Mouse (Mus musculus) ovary, adult 18-20 months (tissue): Measurements from ENCODE around the gene Hmgn1.
"Not testable (repeated sequence)": the region's sequence is repeated elsewhere in the genome, so short reads cannot be mapped to it uniquely, and the experiment has no call there.

Source experiments
- DNase-seq: peaks from one replicate; pipeline ENCODE4 v3.0.0; 2022; ENCODE audit warnings: low spot score, mixed read lengths

The Hmgn1 gene

GRCm38 (mm10) chr16:96126684-96127171 lies 801 bp downstream of the Hmgn1 start:
- no peak for DNase-seq

- DNase-seq = no peak
Observed at GRCm38 (mm10) chr16:96120022-96120623, 7.4 kb downstream of the Hmgn1 start.

DNA sequence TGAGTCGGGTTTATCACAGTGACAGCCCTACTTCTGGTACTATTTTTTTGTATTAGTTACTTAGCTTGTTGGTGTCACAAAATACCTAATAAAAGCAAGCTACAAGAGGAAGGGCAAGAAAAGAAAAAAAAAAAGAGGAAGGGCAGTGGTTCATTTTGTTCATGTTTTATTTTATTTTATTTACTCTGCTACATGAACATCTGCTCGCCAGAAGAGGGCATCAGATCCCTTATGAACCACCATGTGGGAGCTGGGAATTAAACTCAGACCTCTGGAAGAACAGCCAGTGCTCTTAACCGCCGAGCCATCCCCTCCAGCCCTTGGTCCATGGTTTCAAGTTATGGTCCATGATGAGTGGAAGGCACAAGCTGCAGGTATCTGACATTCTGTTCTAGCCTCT lies 12.8 kb downstream of the Hmgn1 start:
- DNase-seq = no peak

- DNase-seq = no peak
Observed at GRCm38 (mm10) chr16:96112769-96113168, 14.8 kb downstream of the Hmgn1 start.

GRCm38 (mm10) chr16:96110655-96111345 lies 16.7 kb downstream of the Hmgn1 start:
- DNase-seq = no peak

DNA sequence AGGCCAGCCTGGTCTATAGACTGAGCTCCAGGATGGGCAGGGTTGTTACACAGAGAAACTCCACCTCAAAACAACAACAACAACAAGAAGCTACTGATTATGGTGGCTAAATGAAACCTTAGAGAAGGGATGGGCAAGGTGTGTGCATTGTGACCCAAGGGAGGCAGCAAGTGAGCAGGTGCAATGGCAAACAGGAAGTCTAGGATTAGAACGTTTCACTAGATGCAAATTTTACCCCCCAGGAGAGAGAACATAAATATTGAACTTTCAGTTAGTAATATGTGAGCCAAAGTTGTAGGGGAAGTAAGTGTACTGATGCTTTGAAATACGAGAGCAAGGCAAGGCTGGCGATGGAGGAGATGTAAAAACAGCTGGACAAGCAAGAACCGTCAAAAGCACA lies 17.9 kb downstream of the Hmgn1 start:
- DNase-seq = no peak

GRCm38 (mm10) chr16:96103036-96103435 lies 24.5 kb downstream of the Hmgn1 start:
- no peak for DNase-seq

DNA sequence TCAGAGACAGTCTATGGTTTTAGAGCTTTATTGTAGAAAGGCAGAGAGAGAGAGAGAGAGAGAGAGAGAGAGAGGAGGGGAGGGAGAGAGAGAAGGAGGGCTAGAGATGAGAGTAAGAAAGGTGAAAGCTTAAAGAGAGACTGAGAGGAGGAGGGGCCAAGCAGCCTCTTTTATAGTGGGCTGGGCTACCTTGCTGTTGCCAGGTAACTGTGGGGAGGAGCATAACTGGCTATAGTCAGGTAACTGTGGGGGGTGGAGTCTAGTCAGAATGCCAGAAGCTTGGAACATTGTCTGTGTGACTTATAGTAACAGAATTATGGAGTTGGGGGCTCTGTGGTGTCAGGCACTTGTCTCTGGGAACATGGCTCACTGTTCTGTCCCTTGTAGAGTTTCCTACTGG lies 29.7 kb downstream of the Hmgn1 start:
- not testable (repeated sequence) for DNase-seq

DNA sequence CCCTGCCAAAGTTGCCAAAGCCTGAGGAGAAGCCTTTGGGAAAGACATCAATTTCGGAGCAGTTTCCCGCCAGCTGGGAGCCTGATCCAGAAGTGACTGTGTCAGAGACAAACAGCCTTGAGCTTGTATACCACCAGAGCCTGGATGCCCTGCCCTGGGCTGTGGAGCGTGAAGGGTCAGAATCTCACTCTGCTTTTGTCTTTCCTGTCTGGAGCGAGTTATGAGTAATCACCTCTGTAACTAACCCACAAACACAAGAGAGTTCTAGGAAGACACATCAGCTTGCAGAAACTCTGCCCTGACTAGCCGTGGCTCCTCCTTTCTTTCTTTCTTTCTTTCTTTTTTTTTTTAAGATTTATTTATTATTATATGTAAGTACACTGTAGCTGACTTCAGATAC lies 31.6 kb downstream of the Hmgn1 start:
- no peak for DNase-seq

- peak; percentile 5 for DNase-seq
Observed at GRCm38 (mm10) chr16:96091515-96092504, 35.7 kb downstream of the Hmgn1 start.

GRCm38 (mm10) chr16:96088120-96088519 lies 39.4 kb downstream of the Hmgn1 start:
- DNase-seq = no peak

GRCm38 (mm10) chr16:96087436-96087835 lies 40.1 kb downstream of the Hmgn1 start:
- no peak for DNase-seq

DNA sequence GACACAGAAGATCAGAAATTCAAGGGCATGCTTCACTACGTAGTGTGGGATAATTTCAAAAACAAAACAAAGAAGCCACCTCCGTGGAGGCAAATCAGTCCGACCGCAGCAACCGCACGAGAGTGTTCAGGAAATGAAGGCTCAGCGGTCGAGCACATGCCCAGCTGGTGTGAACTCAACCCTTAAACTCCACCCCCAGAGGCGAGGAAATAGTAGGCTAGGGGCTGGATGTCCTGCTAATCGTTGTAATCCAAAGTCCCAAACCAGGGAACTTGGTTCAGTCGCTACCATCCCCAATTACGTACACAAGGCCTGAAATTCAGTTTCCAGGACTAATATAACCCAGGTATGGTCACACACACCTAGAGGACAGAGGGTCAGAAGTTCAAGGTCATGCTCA lies 40.5 kb downstream of the Hmgn1 start:
- no peak for DNase-seq

DNA sequence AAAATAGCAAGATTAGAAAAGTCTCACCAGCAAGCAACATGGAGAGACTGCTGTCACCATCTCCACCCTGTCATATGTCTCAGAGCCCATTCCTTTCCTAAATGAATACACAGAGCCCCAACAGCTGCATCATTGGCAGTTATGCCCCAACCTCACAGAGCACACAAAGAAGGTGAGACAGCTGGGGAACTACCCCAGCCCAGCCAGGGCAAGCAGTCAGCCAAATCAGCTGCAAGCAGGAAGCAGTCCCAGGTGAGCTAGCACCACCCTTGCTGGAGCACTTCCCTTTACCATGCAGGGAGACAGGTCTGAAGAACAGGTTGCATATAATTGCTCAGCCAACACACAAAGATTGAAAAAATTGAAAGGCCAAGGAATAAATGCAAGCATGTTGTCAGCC lies 41.9 kb downstream of the Hmgn1 start:
- DNase-seq = no peak

DNA sequence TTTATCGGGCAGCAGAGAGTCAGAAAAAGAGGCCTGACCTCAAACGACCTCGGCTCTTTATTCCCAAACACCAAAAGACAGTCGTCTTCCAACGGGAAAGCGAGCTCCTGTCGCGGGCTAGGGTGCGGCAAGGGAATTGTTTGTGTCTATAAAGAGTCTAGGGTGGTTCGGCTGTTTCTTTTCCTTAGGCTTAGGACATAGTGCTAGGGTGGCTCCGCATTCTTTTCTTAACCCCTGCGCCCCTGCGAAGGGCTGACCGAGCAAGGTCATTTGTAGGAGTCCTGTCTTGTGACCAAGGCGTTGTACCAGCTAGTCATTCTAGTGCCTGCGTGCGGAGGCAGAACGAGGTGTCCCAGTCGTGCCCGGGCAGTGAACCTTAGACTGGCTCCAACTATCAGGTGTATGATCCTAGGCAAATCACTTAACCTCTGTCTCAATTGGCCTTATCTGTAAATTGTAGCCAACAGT lies 44.3 kb downstream of the Hmgn1 start:
- DNase-seq = no peak

- DNase-seq = peak; percentile 88
Observed at GRCm38 (mm10) chr16:96082301-96083178, 45.0 kb downstream of the Hmgn1 start, which contains the start of gene Brwd1. TSS of gene Brwd1 (minus strand) at chr16:96082526.

DNA sequence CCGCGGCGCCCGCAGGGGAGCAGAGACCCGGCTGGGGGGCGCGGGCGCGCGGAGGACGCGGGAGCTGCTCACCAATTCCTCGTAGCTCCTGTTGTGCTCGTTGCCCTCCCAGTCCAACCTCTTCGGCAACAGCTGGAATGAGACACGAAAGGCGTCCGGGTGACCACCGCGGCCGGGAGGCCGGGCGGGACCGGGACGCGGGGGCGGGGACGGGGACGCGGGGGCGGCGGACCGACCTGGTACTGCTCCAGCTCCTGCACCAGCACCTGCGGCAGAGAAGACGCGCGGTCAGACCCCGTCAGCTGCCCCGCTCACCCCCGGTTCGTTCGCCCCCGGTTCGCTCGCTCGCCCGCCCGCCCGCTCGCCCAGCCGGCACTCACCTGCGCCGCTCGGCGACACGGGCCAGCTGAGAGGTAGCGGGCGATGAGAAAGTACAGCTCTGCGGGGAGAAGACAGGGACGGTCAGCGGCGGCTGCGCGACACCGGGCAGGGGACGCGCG lies 45.7 kb downstream of the Hmgn1 start:
- peak; percentile 41 for DNase-seq

- DNase-seq = peak; percentile 80
Observed at GRCm38 (mm10) chr16:96081331-96081730, 46.2 kb downstream of the Hmgn1 start.

GRCm38 (mm10) chr16:96080524-96080923 lies 47.0 kb downstream of the Hmgn1 start:
- DNase-seq = no peak
